Mouse (Mus musculus) intestine, embryonic 15.5 days (tissue): ENCODE results near the gene Dmd. TPM values are rescaled to one million over a fixed set of nuclear protein-coding genes. Genes with fewer than 3 reads are reported as not detected.

ENCODE experiments used
- ATAC-seq: fragments of 200-750 bp; cut with Nextera tagmentation; 2 replicates; pipeline ENCODE4 v1.8.0; 2017; ENCODE audit warnings: moderate TSS enrichment, moderate library complexity
- H3K27ac ChIP-seq: fragments of 300-500 bp; sonication (generic); 2 replicates; pipeline ENCODE4 v1.5.1; 2015; ENCODE audit warnings: mild to moderate bottlenecking, inconsistent platforms
- H3K27me3 ChIP-seq: fragments of 300-500 bp; sonication (generic); replicated peaks from 2 replicates; pipeline ENCODE4 v1.6.1; 2015; ENCODE audit warnings: inconsistent platforms
- H3K36me3 ChIP-seq: fragments of 300-500 bp; sonication (generic); 2 replicates; pipeline ENCODE4 v1.6.1; 2015; ENCODE audit warnings: inconsistent platforms
- H3K4me1 ChIP-seq: fragments of 300-500 bp; sonication (generic); replicated peaks from 2 replicates; pipeline ENCODE4 v1.6.1; 2015; ENCODE audit warnings: inconsistent platforms
- H3K4me2 ChIP-seq: fragments of 300-500 bp; sonication (generic); replicated peaks from 2 replicates; pipeline ENCODE4 v1.6.1; 2015; ENCODE audit warnings: mild to moderate bottlenecking, inconsistent platforms
- H3K4me3 ChIP-seq: fragments of 300-500 bp; sonication (generic); replicated peaks from 2 replicates; pipeline ENCODE4 v1.5.1; 2015; ENCODE audit warnings: inconsistent platforms
- H3K9ac ChIP-seq: fragments of 300-500 bp; sonication (generic); 2 replicates; pipeline ENCODE4 v1.6.1; 2015; ENCODE audit warnings: inconsistent platforms
- H3K9me3 ChIP-seq: fragments of 300-500 bp; sonication (generic); 2 replicates; pipeline ENCODE4 v1.6.1; 2016; ENCODE audit warnings: inconsistent platforms
- whole genome bisulfite sequencing: fragments of 180-500 bp; shearing (Covaris S2); methylation state at CpG from one replicate; pipeline ENCODE4 v1.1.7; 2015; 5-methylcytosine and 5-hydroxymethylcytosine counted together
- polyA plus RNA-seq: library from polyadenylated mRNA; unstranded; fragments of >200 nt; fragmentation: Nextera tagmentation; extraction: Ambion mirVana; gene quantifications from 2 replicates; pipeline ENCODE4 v1.2.1, GENCODE M21; 2015

Dmd gene
- polyA plus RNA-seq, 1 experiment from 2014 or later: 22.3 TPM

GRCm38 (mm10) chrX:85089506-85089905, 2140.8 kb downstream of the Dmd start:
- WGBS: 82% methylated on average over 7 of the region's 7 CpGs
- no peaks in the 10 kb centered on the region for H3K9me3 ChIP-seq
- H3K36me3 ChIP-seq: no peaks in the 10 kb centered on the region

DNA sequence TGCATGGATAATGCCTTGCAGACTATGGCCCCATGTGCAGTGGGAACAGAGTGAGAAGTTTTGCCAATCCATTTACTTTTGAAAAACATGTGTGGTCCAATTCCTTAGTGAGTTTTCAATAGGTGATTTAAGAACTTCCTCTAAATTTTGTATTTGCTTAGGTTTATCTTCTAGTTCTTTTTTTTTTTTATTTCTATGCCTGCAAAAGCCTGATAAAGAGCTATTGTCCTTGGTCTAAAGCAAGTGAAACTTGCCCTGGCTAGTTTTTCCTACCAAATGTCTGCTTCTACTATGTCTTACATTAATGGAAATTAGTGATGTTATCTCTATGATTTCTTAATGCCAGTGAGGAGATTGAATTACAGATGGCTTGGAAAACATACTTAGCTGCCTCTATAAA, 2144.7 kb downstream of the Dmd start:
- Histone ChIP-seq H3K4me1 (no peaks in the 10 kb centered on the region), H3K9ac (no peak overlapping the region), H3K27ac (no peak overlapping the region), H3K27me3 (no peaks in the 10 kb centered on the region), H3K9me3 (no peaks in the 10 kb centered on the region), H3K4me3 (no peak overlapping the region), H3K36me3 (no peaks in the 10 kb centered on the region), H3K4me2 (no peak overlapping the region)
- no peak for ATAC-seq

More at GRCm38 (mm10) chrX:85089506-85089905, 2140.8 kb downstream of the Dmd start:
- no peaks in the 10 kb centered on the region for H3K4me1 ChIP-seq
- no peak overlapping the region for H3K4me3 ChIP-seq
- no peaks in the 10 kb centered on the region for H3K27me3 ChIP-seq
- no peak overlapping the region for H3K27ac ChIP-seq
- H3K9ac ChIP-seq: no peak overlapping the region
- no peak overlapping the region for H3K4me2 ChIP-seq
- no peak for ATAC-seq

DNA sequence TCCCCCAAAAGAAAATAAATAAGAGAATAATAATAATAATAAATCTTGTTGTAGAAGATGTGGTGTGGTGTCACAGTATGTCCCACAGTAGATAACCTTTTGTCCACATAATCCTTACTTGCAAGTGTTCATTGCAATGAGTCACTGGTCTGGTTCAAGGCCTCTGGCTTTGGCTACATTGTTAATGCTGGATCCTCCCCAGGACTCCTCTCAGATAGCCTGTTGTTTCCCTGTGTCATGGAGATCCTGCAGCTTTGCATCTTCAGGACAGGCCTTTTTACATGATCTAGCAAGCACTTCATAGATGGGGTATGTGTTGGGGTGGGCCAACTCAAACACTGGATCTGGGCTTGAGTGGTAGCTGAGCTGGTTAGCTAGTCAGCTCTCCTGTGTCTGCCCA, 2150.0 kb downstream of the Dmd start:
- no peak overlapping the region for H3K4me2 ChIP-seq
- H3K4me3 ChIP-seq: no peak overlapping the region
- no peaks in the 10 kb centered on the region for H3K9me3 ChIP-seq
- no peaks in the 10 kb centered on the region for H3K36me3 ChIP-seq
- H3K4me1 ChIP-seq: no peaks in the 10 kb centered on the region
- ATAC-seq: no peak
- no peak overlapping the region for H3K27ac ChIP-seq
- no peak overlapping the region for H3K9ac ChIP-seq
- no peaks in the 10 kb centered on the region for H3K27me3 ChIP-seq

GRCm38 (mm10) chrX:85112418-85112817, 2163.7 kb downstream of the Dmd start:
- Histone ChIP-seq H3K36me3 (no peaks in the 10 kb centered on the region), H3K4me3 (no peak overlapping the region), H3K9me3 (no peaks in the 10 kb centered on the region), H3K27ac (no peak overlapping the region), H3K9ac (no peak overlapping the region), H3K4me1 (no peaks in the 10 kb centered on the region), H3K27me3 (no peaks in the 10 kb centered on the region), H3K4me2 (no peak overlapping the region)
- ATAC-seq: no peak

GRCm38 (mm10) chrX:85132706-85133105, 2184.0 kb downstream of the Dmd start:
- H3K4me3 ChIP-seq: no peak overlapping the region
- H3K4me2 ChIP-seq: no peak overlapping the region
- H3K9ac ChIP-seq: no peak overlapping the region
- no peaks in the 10 kb centered on the region for H3K9me3 ChIP-seq
- no peak overlapping the region for H3K27ac ChIP-seq
- H3K27me3 ChIP-seq: no peaks in the 10 kb centered on the region
- ATAC-seq: no peak
- H3K36me3 ChIP-seq: no peaks in the 10 kb centered on the region
- H3K4me1 ChIP-seq: no peaks in the 10 kb centered on the region
- 80% methylated on average over 3 of the region's 3 CpGs for WGBS

- Histone ChIP-seq H3K4me2 (no peak overlapping the region), H3K4me3 (no peak overlapping the region), H3K9ac (no peak overlapping the region), H3K4me1 (no peaks in the 10 kb centered on the region), H3K36me3 (no peaks in the 10 kb centered on the region), H3K27me3 (no peaks in the 10 kb centered on the region), H3K9me3 (no peaks in the 10 kb centered on the region), H3K27ac (no peak overlapping the region)
- no peak for ATAC-seq
- 78% methylated on average over 5 of the region's 5 CpGs for WGBS
Measured at GRCm38 (mm10) chrX:85137293-85137692, 2188.6 kb downstream of the Dmd start.

GRCm38 (mm10) chrX:85171264-85171663, 2222.6 kb downstream of the Dmd start:
- H3K4me2 ChIP-seq: no peak overlapping the region
- H3K4me3 ChIP-seq: no peak overlapping the region
- H3K4me1 ChIP-seq: no peaks in the 10 kb centered on the region
- H3K27ac ChIP-seq: no peak overlapping the region
- WGBS: 59% methylated on average over 2 of the region's 2 CpGs
- no peaks in the 10 kb centered on the region for H3K27me3 ChIP-seq
- no peaks in the 10 kb centered on the region for H3K9me3 ChIP-seq
- no peak overlapping the region for H3K9ac ChIP-seq
- no peak for ATAC-seq
- H3K36me3 ChIP-seq: no peaks in the 10 kb centered on the region

GRCm38 (mm10) chrX:85187565-85187964, 2238.9 kb downstream of the Dmd start:
- 30% methylated on average over 2 of the region's 2 CpGs for WGBS
- ATAC-seq: no peak
- H3K9me3 ChIP-seq: no peaks in the 10 kb centered on the region

GRCm38 (mm10) chrX:85193856-85194255, 2245.2 kb downstream of the Dmd start:
- H3K9me3 ChIP-seq: no peaks in the 10 kb centered on the region
- H3K4me1 ChIP-seq: no peaks in the 10 kb centered on the region
- no peak overlapping the region for H3K4me3 ChIP-seq
- ATAC-seq: no peak
- no peak overlapping the region for H3K9ac ChIP-seq
- H3K27me3 ChIP-seq: no peaks in the 10 kb centered on the region
- H3K27ac ChIP-seq: no peak overlapping the region
- H3K4me2 ChIP-seq: no peak overlapping the region
- no peaks in the 10 kb centered on the region for H3K36me3 ChIP-seq

More at GRCm38 (mm10) chrX:85187565-85187964, 2238.9 kb downstream of the Dmd start:
- no peak overlapping the region for H3K4me3 ChIP-seq
- no peak overlapping the region for H3K4me2 ChIP-seq
- no peak overlapping the region for H3K27ac ChIP-seq
- no peak overlapping the region for H3K9ac ChIP-seq
- no peaks in the 10 kb centered on the region for H3K4me1 ChIP-seq
- H3K36me3 ChIP-seq: no peaks in the 10 kb centered on the region
- H3K27me3 ChIP-seq: no peaks in the 10 kb centered on the region

DNA sequence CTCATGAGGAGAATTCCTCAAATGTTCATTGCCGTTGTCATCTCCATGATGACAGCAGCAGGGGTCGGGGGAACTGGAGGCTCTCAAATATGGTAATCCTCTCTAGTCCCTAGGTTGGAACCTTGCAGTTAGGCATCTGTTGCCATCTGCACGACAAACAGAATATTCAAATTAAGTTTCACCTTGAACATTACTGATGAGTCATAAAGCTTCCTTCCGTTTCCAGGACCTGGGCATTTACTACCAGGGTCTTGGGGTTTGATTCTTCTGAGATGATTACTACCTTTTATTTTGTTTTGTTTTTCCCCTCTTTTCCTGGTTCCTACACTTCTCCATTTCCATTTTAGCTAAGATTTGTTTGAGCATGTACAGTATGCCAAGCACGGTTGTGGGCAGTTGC, 2249.0 kb downstream of the Dmd start:
- Histone ChIP-seq H3K4me2 (no peak overlapping the region), H3K4me3 (no peak overlapping the region), H3K36me3 (no peaks in the 10 kb centered on the region), H3K27ac (no peak overlapping the region), H3K9me3 (no peaks in the 10 kb centered on the region), H3K27me3 (no peaks in the 10 kb centered on the region), H3K4me1 (no peaks in the 10 kb centered on the region), H3K9ac (no peak overlapping the region)
- ATAC-seq: no peak
- 83% methylated on average over 5 of the region's 5 CpGs for WGBS

DNA sequence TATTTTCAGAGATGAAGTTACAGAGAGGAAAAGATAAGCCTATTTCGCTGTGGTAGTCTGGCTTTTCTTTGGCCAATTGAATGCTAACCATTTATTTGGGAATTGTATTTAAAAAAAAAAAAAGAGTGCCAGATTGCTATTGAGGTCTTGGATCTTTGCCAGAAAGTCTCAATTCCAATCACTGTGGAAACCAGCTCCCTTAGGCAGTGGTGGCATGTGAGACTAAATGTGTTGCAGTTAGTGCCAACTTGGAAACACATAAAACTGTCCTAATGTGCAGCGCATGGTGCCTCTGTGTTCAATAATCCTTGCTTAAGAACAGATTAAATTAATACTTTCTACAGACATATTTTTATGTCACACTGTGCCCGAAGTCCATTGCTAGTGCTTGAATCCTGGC, 2250.7 kb downstream of the Dmd start:
- Histone ChIP-seq H3K36me3 (no peaks in the 10 kb centered on the region), H3K4me2 (no peak overlapping the region), H3K27me3 (no peaks in the 10 kb centered on the region), H3K4me1 (no peaks in the 10 kb centered on the region), H3K4me3 (no peak overlapping the region), H3K27ac (no peak overlapping the region), H3K9ac (no peak overlapping the region), H3K9me3 (no peaks in the 10 kb centered on the region)
- no peak for ATAC-seq
- 80% methylated on average over 3 of the region's 3 CpGs for WGBS

DNA sequence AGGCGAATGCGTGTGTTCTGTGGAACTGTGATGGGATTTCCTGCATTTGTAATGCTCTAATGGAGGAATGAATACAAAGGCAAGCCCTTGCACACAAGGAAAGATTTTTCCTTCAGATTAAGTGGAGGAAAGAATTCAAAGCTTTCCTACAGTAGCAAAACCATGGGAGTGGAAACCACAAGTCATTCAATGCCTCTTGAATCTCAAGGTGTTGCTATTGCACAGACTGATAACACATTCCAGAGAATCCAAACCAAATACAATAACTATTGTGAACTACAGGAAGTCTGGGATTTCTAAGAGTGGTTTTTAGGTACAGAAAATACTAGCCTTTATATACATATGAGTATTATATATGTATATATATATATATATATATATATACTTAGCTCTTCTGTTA, 2258.3 kb downstream of the Dmd start:
- Histone ChIP-seq H3K4me3 (no peak overlapping the region), H3K27me3 (no peaks in the 10 kb centered on the region), H3K9me3 (no peaks in the 10 kb centered on the region), H3K27ac (no peak overlapping the region), H3K4me2 (no peak overlapping the region), H3K36me3 (no peaks in the 10 kb centered on the region), H3K9ac (no peak overlapping the region), H3K4me1 (no peaks in the 10 kb centered on the region)
- 89% methylated on average over 2 of the region's 2 CpGs for whole genome bisulfite sequencing
- no peak for ATAC-seq

DNA sequence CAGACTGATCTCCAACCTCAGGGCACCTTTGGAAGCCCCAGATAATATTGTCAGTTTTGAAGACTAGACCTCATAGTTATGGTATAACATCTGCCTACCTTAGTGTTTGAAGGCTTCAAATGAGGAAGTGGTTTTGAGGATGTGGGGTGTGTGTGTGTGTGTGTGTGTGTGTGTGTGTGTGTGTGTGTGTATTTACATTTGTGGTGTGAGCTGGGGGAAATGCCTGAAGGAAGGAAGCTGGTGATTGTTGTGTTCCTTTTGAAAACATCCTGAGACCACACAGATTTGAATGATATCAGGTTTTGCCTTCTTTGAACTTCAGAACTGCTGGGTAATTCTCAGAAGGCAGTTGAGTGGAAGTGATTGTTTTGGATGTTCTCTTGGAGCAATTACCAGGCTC, 2278.2 kb downstream of the Dmd start:
- H3K9ac ChIP-seq: no peak overlapping the region
- no peaks in the 10 kb centered on the region for H3K27me3 ChIP-seq
- H3K27ac ChIP-seq: no peak overlapping the region
- H3K36me3 ChIP-seq: no peaks in the 10 kb centered on the region
- no peak overlapping the region for H3K4me2 ChIP-seq
- no peak for ATAC-seq
- H3K4me1 ChIP-seq: no peaks in the 10 kb centered on the region
- H3K9me3 ChIP-seq: no peaks in the 10 kb centered on the region
- no peak overlapping the region for H3K4me3 ChIP-seq

- no peak within 1 kb of the TSS for H3K27ac ChIP-seq
Measured at GRCm38 (mm10) chrX:85249379-85249778, 2300.7 kb downstream of the Dmd start, which contains the start of gene Fthl17a. Gene Fthl17a, plus strand, starts transcription at chrX:85249679.

More at GRCm38 (mm10) chrX:85249379-85249778, 2300.7 kb downstream of the Dmd start, which contains the start of gene Fthl17a:
- no peak for ATAC-seq
- WGBS: 81% methylated on average over 2 of the region's 2 CpGs
- Histone ChIP-seq H3K9me3 (no peaks in the 10 kb centered on the region), H3K4me3 (no peak within 1 kb of the TSS), H3K36me3 (no peaks in the 10 kb centered on the region), H3K4me1 (no peaks in the 10 kb centered on the region), H3K9ac (no peak within 1 kb of the TSS), H3K4me2 (no peak within 1 kb of the TSS), H3K27me3 (no peaks in the 10 kb centered on the region)
